Mouse (Mus musculus) kidney, adult 2 months (tissue): ENCODE data around the gene Ace. TPM values are rescaled to one million over a fixed set of nuclear protein-coding genes. Genes with fewer than 3 reads are reported as not detected.

Experiments used
- DNase-seq: peaks from one replicate; pipeline ENCODE4 v3.0.0; 2021
- H3K27ac ChIP-seq: fragments of 200-500 bp; 2 replicates; pipeline ENCODE4 v1.5.1; 2012; ENCODE audit warnings: low read depth, low read length, control low read depth, inconsistent platforms; ENCODE audit not compliant: insufficient read depth
- H3K27me3 ChIP-seq: fragments of 200-500 bp; replicated peaks from 2 replicates; pipeline ENCODE4 v1.6.1; 2012; ENCODE audit warnings: mild to moderate bottlenecking, moderate library complexity, low read length, inconsistent platforms; ENCODE audit not compliant: control insufficient read depth, insufficient read depth
- H3K36me3 ChIP-seq: fragments of 200-500 bp; 2 replicates; pipeline ENCODE4 v1.6.1; 2012; ENCODE audit warnings: mild to moderate bottlenecking, moderate library complexity, low read length, inconsistent platforms; ENCODE audit not compliant: control insufficient read depth, insufficient read depth
- H3K4me1 ChIP-seq: fragments of 200-500 bp; 2 replicates; pipeline ENCODE4 v1.6.1; 2011; ENCODE audit warnings: low read length; ENCODE audit not compliant: control insufficient read depth, insufficient read depth
- H3K4me3 ChIP-seq: fragments of 200-500 bp; 2 replicates; pipeline ENCODE4 v1.5.1; 2011; ENCODE audit warnings: mild to moderate bottlenecking, low read depth, low read length, control low read depth; ENCODE audit not compliant: insufficient read depth
- CTCF ChIP-seq: fragments of 200-500 bp; conservative IDR thresholded peaks from 2 replicates; pipeline ENCODE4 v1.5.1; 2011; ENCODE audit warnings: low read depth, mild to moderate bottlenecking, control low read depth, low read length, moderate library complexity, mixed read lengths; ENCODE audit not compliant: insufficient read depth, insufficient read length
- POLR2A ChIP-seq: fragments of 200-500 bp; IDR thresholded peaks from one replicate; pipeline ENCODE4 v1.6.1; 2011; ENCODE audit warnings: low read depth, low read length, control low read depth
- WGBS: fragments of 180-500 bp; shearing (Covaris S2); methylation state at CpG from one replicate; pipeline ENCODE4 v1.1.7; 2018; 5-methylcytosine and 5-hydroxymethylcytosine counted together
- polyA plus RNA-seq: library from polyadenylated mRNA; depleted of rRNA; stranded (reverse); fragments of >200 nt; gene quantifications from 2 replicates; pipeline ENCODE4 v1.2.3, GENCODE M21; 2012

Gene Ace
- polyA plus RNA-seq, 1 experiment, result 68.0 TPM

DNA sequence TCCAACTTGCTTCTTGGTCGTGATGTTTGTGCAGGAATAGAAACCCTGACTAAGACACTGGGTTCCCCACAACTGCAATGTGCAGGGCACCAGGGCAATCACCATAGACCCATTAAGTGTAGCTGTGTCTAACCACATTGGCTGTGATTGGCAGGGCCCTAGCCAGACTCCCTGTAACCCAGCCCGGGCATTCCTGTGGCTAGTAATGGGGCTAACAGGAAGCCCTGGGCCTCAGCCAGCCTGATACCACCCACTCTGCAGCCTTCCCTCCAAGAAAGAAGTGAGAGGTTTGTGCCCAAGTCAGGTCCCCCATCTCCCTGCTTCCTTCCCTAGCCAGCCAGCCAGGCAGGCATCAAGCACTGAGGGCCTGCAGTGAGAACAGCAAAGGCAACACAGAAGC lies 19.5 kb upstream of the Ace start:
- no peak for DNase-seq
- Histone ChIP-seq H3K4me1 (peaks cover 18% of the 10 kb centered on the region), H3K36me3 (no peaks in the 10 kb centered on the region), H3K27me3 (no peaks in the 10 kb centered on the region), H3K4me3 (no peak overlapping the region), H3K27ac (no peak overlapping the region)
- 65% methylated on average over 2 of the region's 2 CpGs for WGBS
- TF ChIP-seq POLR2A, result no peak
- TF ChIP-seq CTCF, result no peak

DNA sequence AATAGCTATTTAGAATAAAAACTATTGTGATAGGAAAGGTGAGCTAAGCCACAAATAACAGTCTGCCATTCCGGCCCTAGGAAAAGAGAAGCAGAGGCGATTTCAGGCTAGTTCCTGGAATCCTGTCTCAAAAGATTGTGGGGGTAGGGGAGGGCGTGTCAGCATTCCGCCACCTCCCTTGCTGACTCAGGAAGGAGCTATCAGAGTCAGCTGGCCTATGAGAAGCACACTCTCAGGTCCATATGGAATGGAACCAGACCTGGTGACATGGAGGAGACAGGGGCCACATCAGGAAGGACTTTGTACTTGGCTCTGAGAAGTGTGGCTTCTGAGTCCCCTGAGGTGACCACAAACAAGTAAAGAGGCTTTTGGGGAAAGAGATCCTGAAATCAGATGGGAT lies 17.2 kb upstream of the Ace start:
- Histone ChIP-seq H3K4me3 (no peak overlapping the region), H3K4me1 (peaks cover 14% of the 10 kb centered on the region; the same call in 1 of the 2 replicates), H3K36me3 (no peaks in the 10 kb centered on the region), H3K27me3 (no peaks in the 10 kb centered on the region), H3K27ac (no peak overlapping the region)
- 48% methylated on average over 4 of the region's 4 CpGs for WGBS
- TF ChIP-seq CTCF, result no peak
- TF ChIP-seq POLR2A, result no peak
- DNase-seq, result peak; percentile 40

DNA sequence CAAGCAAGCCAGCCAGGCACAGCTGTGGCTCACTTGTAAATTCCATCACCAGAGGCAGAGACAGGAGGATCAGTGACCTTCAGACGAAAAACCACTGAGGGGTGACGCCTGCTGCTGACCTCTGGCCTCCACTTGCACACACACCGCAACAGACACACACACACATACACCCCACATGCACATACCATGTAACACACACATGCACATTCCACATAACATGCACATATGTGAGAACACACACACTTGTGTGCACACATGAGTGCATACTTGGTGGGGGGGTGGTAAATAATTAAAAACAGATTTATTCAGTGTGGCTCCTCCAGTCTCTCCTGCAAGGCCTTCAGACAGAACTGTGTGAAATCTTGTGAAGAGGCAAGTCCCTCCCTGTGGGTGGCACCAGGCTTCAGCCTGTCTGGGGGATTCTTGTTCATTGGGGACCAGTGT lies 16.1 kb upstream of the Ace start:
- H3K4me1 ChIP-seq, result peaks cover 14% of the 10 kb centered on the region; the same call in 1 of the 2 replicates
- peak; percentile 84 for DNase-seq
- no peaks in the 10 kb centered on the region for H3K27me3 ChIP-seq
- no peaks in the 10 kb centered on the region for H3K36me3 ChIP-seq
- H3K4me3 ChIP-seq, result no peak overlapping the region
- peak overlapping the region; percentile 60 for H3K27ac ChIP-seq
- WGBS, result 59% methylated on average over 3 of the region's 3 CpGs
- TF ChIP-seq POLR2A (no peak), CTCF (no peak)

- peak; percentile 68 for DNase-seq
- Histone ChIP-seq H3K36me3 (no peaks in the 10 kb centered on the region), H3K27me3 (no peaks in the 10 kb centered on the region), H3K27ac (peak overlapping the region; percentile 60), H3K4me3 (no peak overlapping the region), H3K4me1 (peaks cover 14% of the 10 kb centered on the region; the same call in 1 of the 2 replicates)
- TF ChIP-seq CTCF (no peak), POLR2A (no peak)
- WGBS, result 59% methylated on average over 9 of the region's 9 CpGs
These were observed 15.6 kb upstream of the Ace start for GRCm38 (mm10) chr11:105952111-105952510.

- peak within 1 kb of the TSS; percentile 25; the same call in 1 of the 2 replicates for H3K27ac ChIP-seq
- no peak for DNase-seq
- H3K36me3 ChIP-seq, result no peaks in the 10 kb centered on the region
- peaks cover 14% of the 10 kb centered on the region; the same call in 1 of the 2 replicates for H3K4me1 ChIP-seq
- WGBS, result 53% methylated on average over 12 of the region's 12 CpGs
- no peak within 1 kb of the TSS for H3K4me3 ChIP-seq
- H3K27me3 ChIP-seq, result no peaks in the 10 kb centered on the region
- TF ChIP-seq POLR2A, result no peak
- no peak for TF ChIP-seq CTCF
These were observed 14.8 kb upstream of the Ace start, which contains the start of gene Cyb561 for GRCm38 (mm10) chr11:105952911-105953386. Cyb561 (minus strand) TSS chr11:105953336.

GRCm38 (mm10) chr11:105953402-105953801 lies 14.3 kb upstream of the Ace start:
- Histone ChIP-seq H3K4me1 (peaks cover 14% of the 10 kb centered on the region; the same call in 1 of the 2 replicates), H3K27me3 (no peaks in the 10 kb centered on the region), H3K4me3 (no peak overlapping the region), H3K27ac (no peak overlapping the region), H3K36me3 (no peaks in the 10 kb centered on the region)
- 55% methylated on average over 6 of the region's 6 CpGs for WGBS
- TF ChIP-seq POLR2A (no peak), CTCF (no peak)
- DNase-seq, result peak; percentile 16

GRCm38 (mm10) chr11:105955815-105956430 lies 11.8 kb upstream of the Ace start:
- H3K27ac ChIP-seq, result no peak overlapping the region
- peaks cover 9% of the 10 kb centered on the region; the same call in 1 of the 2 replicates for H3K4me1 ChIP-seq
- WGBS, result 93% methylated on average over 28 of the region's 28 CpGs
- no peak for DNase-seq
- no peak overlapping the region for H3K4me3 ChIP-seq
- H3K36me3 ChIP-seq, result no peaks in the 10 kb centered on the region
- no peaks in the 10 kb centered on the region for H3K27me3 ChIP-seq
- TF ChIP-seq CTCF (no peak), POLR2A (no peak)
